Mouse (Mus musculus) forebrain, postnatal 0 days (tissue): ENCODE measurements around the gene Gm9803. TPM values are rescaled to one million over a fixed set of nuclear protein-coding genes. Genes with fewer than 3 reads are reported as not detected.

Experiments
- ATAC-seq: fragments of 200-750 bp; cut with Nextera tagmentation; 2 replicates; pipeline ENCODE4 v1.8.0; 2017; ENCODE audit warnings: mild to moderate bottlenecking, moderate library complexity
- DNase-seq: peaks from one replicate; pipeline ENCODE4 v3.0.0-alpha.2; 2015
- H3K27ac ChIP-seq: fragments of 300-500 bp; sonication (generic); 2 replicates; pipeline ENCODE4 v1.5.1; 2014; ENCODE audit warnings: low read depth, mild to moderate bottlenecking, antibody characterized with exemption, low read length, moderate library complexity, mixed read lengths
- H3K27me3 ChIP-seq: fragments of 300-500 bp; sonication (generic); 2 replicates; pipeline ENCODE4 v1.6.1; 2014; ENCODE audit warnings: mild to moderate bottlenecking, low read length, mixed read lengths; ENCODE audit not compliant: insufficient read depth
- H3K36me3 ChIP-seq: fragments of 300-500 bp; sonication (generic); 2 replicates; pipeline ENCODE4 v1.6.1; 2014; ENCODE audit warnings: mild to moderate bottlenecking, moderate library complexity; ENCODE audit not compliant: insufficient read depth
- H3K4me1 ChIP-seq: fragments of 300-500 bp; sonication (generic); 2 replicates; pipeline ENCODE4 v1.6.1; 2014; ENCODE audit warnings: antibody characterized with exemption; ENCODE audit not compliant: insufficient read depth
- H3K4me2 ChIP-seq: fragments of 300-500 bp; sonication (generic); 2 replicates; pipeline ENCODE4 v1.6.1; 2014; ENCODE audit warnings: low read depth, mild to moderate bottlenecking, moderate library complexity
- H3K4me3 ChIP-seq: fragments of 300-500 bp; sonication (generic); 2 replicates; pipeline ENCODE4 v1.5.1; 2014; ENCODE audit warnings: low read depth, low read length, mixed read lengths
- H3K9ac ChIP-seq: fragments of 300-500 bp; sonication (generic); 2 replicates; pipeline ENCODE4 v1.6.1; 2014; ENCODE audit warnings: mild to moderate bottlenecking
- H3K9me3 ChIP-seq: fragments of 300-500 bp; sonication (generic); 2 replicates; pipeline ENCODE4 v1.6.1; 2016; ENCODE audit warnings: low read length
- CTCF ChIP-seq: sonication (generic); IDR thresholded peaks from 2 replicates; pipeline ENCODE4 v1.5.1; 2016; ENCODE audit warnings: antibody characterized with exemption, control low read depth, low read depth
- WGBS: fragments of 180-500 bp; shearing (Covaris S2); extraction: QIAGEN DNeasy Blood & Tissue Kit; methylation state at CpG from one replicate; pipeline ENCODE4 v1.1.7; 2014; 5-methylcytosine and 5-hydroxymethylcytosine counted together
- polyA plus RNA-seq: library from polyadenylated mRNA; unstranded; fragments of >200 nt; fragmentation: Nextera tagmentation; extraction: Ambion mirVana; gene quantifications from 2 replicates; pipeline ENCODE4 v1.2.1, GENCODE M21; 2015
- total RNA-seq: library from RNA; depleted of rRNA; stranded (reverse); fragments of >200 nt; gene quantifications from 2 replicates; pipeline ENCODE4 v1.2.3, GENCODE M21; 2014

Gene Gm9803
- total and polyA plus RNA-seq, 2 experiments from 2014 or later = 16.4 to 39.4 TPM

DNA sequence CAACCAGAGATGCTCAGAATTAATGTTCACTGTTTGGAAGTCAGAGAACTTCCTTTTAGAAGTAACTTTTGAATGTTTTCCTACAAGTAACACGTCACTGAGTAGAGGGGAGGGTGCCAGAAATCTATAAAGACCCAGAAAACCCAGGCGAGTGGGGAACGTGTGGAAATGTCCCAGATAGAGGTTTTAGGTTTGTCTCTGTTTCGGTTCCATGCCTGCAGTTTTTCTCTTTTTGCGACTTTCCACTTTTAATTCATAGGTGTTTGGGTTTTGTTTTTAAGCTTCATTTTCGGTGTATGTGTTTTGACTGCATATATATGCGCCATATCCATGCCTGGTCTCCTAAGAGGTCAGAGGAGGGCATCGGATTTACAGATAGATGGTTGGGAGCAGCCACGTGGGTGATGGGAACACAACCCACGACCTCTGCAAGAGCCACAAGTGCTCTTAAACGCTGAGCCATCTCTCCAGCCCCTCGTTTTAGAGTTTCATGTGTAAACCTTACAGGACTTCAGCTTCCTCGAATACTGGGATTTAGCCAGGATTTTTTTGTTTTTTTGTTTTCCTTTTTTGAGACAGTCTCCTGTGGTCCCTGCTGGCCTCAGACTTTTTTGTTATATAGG, 43.5 kb upstream of the Gm9803 start:
- TF ChIP-seq CTCF = no peak
- ATAC-seq (no peak), DNase-seq (no peak)
- Histone ChIP-seq H3K36me3 (no peaks in the 10 kb centered on the region), H3K4me1 (peaks cover 7% of the 10 kb centered on the region; the same call in 1 of the 2 replicates), H3K4me3 (peak overlapping the region; percentile 93), H3K27me3 (no peaks in the 10 kb centered on the region), H3K9me3 (no peaks in the 10 kb centered on the region), H3K4me2 (peak overlapping the region; percentile 98), H3K27ac (peak overlapping the region; percentile 99), H3K9ac (peak overlapping the region; percentile 98)
- 4% methylated on average over 13 of the region's 13 CpGs for WGBS

DNA sequence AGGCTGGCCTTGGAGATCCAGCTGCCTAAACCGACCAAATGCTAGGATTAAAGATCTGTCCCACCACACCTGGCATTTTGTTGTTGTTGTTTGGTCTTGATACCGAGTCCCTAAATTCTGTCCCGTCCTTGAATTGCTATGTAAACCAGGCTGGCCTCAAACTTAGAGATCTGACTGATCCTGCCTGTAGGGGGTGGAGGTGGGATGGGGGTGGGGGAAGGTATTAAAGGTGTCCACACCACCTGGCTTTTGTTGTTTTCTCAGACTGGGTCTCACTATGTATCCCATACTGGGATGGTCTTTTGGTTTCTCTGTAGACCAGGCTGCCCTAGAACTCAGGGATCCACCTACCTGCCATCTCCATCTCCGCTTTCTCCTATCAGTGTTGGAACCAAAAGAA, 42.7 kb upstream of the Gm9803 start:
- no peak for TF ChIP-seq CTCF
- no peaks in the 10 kb centered on the region for H3K9me3 ChIP-seq
- H3K4me2 ChIP-seq = no peak overlapping the region
- DNase-seq (no peak), ATAC-seq (no peak)
- no peak overlapping the region for H3K27ac ChIP-seq
- H3K36me3 ChIP-seq = no peaks in the 10 kb centered on the region
- 43% methylated on average over 4 of the region's 4 CpGs for WGBS
- H3K9ac ChIP-seq = no peak overlapping the region
- H3K27me3 ChIP-seq = no peaks in the 10 kb centered on the region
- no peak overlapping the region for H3K4me3 ChIP-seq
- peaks cover 7% of the 10 kb centered on the region; the same call in 1 of the 2 replicates for H3K4me1 ChIP-seq

DNA sequence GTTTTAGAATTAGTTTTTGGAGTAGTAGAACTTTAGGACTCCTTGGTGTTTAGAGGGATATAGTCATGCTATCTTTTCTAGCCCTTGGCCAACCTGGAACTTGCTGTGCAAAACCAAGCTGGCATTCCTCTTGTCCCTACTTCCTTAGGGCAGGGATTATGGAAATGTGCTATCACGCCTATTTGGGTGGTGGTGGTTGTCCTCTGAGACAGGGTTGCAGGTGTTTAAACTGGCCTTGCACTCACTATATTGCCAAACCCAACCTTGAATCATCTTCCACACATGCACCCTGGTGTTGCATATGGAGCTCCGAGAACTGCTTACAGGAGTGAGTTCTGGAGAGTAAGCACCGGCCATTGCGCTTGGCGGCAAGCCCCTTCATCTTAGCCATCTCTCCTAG, 41.9 kb upstream of the Gm9803 start:
- Histone ChIP-seq H3K4me3 (no peak overlapping the region), H3K4me2 (no peak overlapping the region), H3K4me1 (peaks cover 7% of the 10 kb centered on the region; the same call in 1 of the 2 replicates), H3K36me3 (no peaks in the 10 kb centered on the region), H3K9ac (no peak overlapping the region), H3K9me3 (no peaks in the 10 kb centered on the region), H3K27ac (no peak overlapping the region), H3K27me3 (no peaks in the 10 kb centered on the region)
- ATAC-seq (no peak), DNase-seq (no peak)
- WGBS = 86% methylated on average over 5 of the region's 5 CpGs
- TF ChIP-seq CTCF = no peak

DNA sequence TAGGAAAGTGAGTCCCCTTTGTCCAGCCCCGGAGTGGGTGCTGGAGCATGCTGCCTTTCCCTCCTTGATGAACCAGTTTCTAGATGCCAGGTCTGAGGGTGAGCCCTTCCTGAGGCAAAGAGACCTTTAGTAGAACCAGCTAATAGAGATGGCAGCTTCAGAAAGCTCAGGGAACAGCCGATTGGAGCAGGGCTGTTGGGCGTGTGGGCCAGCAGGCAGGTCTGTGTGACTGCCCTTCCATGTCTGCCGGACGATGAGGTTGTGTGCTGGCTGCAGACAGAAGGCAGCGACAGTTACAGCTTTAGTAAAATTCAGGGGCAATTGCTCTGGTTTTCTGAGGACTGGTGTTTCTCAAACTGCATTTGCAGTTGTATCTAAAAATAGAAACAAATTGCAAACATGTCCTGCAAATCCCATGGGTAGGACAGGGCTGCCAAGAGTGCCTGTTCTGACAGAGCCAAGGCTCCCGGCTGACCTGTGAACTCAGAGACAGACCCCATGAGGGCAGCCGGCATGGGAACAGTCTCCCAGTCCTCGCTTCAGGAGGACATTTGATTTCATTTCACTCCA, 40.4 kb upstream of the Gm9803 start:
- no peaks in the 10 kb centered on the region for H3K36me3 ChIP-seq
- H3K27ac ChIP-seq = peak overlapping the region; percentile 17; the same call in 1 of the 2 replicates
- no peak for ATAC-seq
- no peak for TF ChIP-seq CTCF
- 0 out of 2 replicates have a peak overlapping the region, but pooled peaks have one; percentile 4 for H3K9ac ChIP-seq
- no peak overlapping the region for H3K4me2 ChIP-seq
- DNase-seq = no peak
- H3K27me3 ChIP-seq = no peaks in the 10 kb centered on the region
- peaks cover 7% of the 10 kb centered on the region; the same call in 1 of the 2 replicates for H3K4me1 ChIP-seq
- 45% methylated on average over 9 of the region's 9 CpGs for WGBS
- H3K9me3 ChIP-seq = no peaks in the 10 kb centered on the region
- no peak overlapping the region for H3K4me3 ChIP-seq

DNA sequence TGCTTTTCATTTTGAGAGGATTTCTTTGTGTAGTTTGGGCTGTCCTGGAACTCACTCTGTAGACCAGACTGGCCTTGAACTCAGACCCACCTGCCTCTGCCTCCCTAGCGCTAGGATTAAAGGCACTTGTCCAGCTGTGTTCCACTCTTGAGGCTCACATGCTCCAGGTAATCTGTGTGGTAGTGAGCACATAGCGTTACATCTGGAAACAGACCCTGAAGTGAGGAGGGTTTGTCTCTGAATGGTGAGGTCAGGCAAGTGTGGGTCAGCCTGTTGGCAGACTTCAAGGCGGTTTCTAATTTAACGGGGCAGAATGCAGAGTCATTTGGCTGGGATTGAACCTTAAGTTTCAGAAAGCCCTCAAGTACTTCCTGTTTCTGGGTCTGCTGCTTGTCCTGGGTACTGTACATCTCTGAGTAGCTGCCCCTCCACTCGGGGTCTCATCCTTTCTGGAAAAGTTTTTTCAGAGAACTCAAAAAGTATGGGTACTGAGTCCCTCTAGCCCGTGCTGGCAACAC, 38.1 kb upstream of the Gm9803 start:
- Histone ChIP-seq H3K4me1 (peaks cover 7% of the 10 kb centered on the region; the same call in 1 of the 2 replicates), H3K9ac (no peak overlapping the region), H3K4me3 (no peak overlapping the region), H3K4me2 (no peak overlapping the region), H3K27me3 (no peaks in the 10 kb centered on the region), H3K36me3 (no peaks in the 10 kb centered on the region), H3K27ac (no peak overlapping the region), H3K9me3 (no peaks in the 10 kb centered on the region)
- ATAC-seq (no peak), DNase-seq (no peak)
- TF ChIP-seq CTCF = no peak
- 86% methylated on average over 6 of the region's 6 CpGs for WGBS

DNA sequence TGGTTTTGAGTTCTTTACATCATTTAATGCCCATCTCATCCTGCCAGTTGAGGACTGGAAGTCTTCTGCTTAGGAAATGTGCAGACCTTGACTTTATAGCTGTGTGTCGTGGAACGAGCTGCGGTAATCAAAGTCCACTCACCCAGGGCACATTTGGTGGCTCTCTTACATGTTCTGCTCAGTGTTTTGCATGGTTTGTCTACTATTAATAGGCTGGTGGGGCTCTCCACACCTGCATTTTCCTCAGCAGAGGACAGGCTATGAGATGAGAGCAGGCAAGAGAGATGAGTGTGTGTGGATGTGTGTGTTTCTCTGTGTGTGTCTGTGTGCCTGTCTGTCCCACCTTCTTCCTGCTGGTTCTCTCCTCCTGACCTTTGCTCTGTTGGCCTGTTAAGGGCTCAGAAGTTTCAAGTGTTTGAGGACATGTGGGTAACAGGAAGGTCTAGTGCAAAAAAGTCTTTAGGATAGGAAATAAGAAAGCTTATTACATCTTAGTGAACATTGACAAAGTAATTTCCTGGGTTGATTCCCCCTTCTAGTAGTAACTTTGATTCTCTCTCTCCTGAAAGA, 36.4 kb upstream of the Gm9803 start:
- H3K4me1 ChIP-seq = no peaks in the 10 kb centered on the region
- no peak overlapping the region for H3K27ac ChIP-seq

DNA sequence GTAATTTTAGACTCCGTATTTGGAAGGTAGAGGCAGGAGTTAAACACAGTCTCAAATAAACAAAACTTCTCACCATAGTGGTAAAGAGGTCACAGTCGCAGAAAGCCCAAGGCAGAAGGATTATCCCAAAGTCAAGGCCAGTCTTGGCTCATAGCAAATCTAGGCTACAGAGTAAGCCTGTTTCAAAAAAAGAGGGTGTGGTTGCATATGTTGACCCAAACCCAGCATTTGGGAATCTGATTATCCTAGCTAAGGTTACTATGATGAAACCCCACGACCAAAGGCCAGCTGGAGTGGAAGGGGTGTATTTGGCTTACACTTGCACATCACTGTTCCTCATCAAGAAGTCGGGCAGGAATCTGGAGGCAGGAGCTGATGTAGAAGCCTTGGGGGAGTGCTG, 35.6 kb upstream of the Gm9803 start:
- WGBS = 87% methylated on average over 4 of the region's 4 CpGs
- H3K4me2 ChIP-seq = no peak overlapping the region
- no peaks in the 10 kb centered on the region for H3K36me3 ChIP-seq
- no peaks in the 10 kb centered on the region for H3K27me3 ChIP-seq
- no peaks in the 10 kb centered on the region for H3K4me1 ChIP-seq
- no peak for TF ChIP-seq CTCF
- no peak overlapping the region for H3K27ac ChIP-seq
- H3K4me3 ChIP-seq = no peak overlapping the region
- no peak overlapping the region for H3K9ac ChIP-seq
- ATAC-seq = no peak
- no peak for DNase-seq
- H3K9me3 ChIP-seq = no peaks in the 10 kb centered on the region

More for the DNA sequence above, 36.4 kb upstream of the Gm9803 start:
- DNase-seq = no peak
- ATAC-seq = no peak
- no peak for TF ChIP-seq CTCF
- 94% methylated on average over 3 of the region's 3 CpGs for WGBS
- Histone ChIP-seq H3K36me3 (no peaks in the 10 kb centered on the region), H3K4me2 (no peak overlapping the region), H3K4me3 (no peak overlapping the region), H3K9ac (no peak overlapping the region), H3K9me3 (no peaks in the 10 kb centered on the region), H3K27me3 (no peaks in the 10 kb centered on the region)
